Mouse (Mus musculus): ENCODE results near the gene Mical1.

DNA sequence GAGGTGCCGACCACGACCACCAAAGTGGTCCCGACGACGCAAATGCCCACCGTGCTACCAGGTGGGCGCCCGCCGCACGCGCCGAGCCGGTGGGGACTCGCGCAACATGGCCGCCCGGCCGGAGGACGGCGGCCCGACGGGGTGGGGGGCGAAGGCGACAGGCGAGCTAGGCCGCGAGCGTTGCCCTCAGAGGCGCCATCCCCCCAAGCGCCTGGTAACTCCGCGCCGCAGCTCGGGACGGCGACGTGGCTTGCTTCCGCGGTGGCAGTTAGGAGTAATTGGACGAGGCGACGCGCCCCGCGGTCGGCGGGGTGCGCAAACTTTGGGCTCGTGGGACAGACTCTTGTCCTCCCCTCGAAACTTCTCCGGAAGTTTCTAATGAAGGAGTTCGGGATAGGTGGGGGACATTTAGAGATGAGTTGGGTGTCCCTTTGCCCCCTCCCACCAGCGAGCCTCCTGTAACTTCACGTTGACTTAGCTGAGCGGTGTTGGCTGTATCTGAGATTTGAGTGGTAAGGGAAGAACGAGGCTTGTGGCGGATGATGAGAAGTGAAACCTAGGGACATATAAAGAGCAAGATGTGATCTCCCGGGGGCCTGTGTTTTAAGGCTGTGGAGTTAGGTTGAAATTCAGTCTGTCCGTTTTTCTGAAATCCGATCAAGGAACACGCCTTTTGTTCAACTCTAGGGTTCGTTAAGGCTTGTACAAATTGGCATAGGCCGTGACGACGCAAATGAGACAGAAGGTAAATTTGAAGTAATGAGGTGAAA, 43.7 kb downstream of the Mical1 start:
- TF ChIP-seq POLR2A (IDR thresholded peaks at IDR 0.05; ENCODE audit: insufficient read depth, low read depth, low read length) (no peak), EP300 (IDR thresholded peaks at IDR 0.05; ENCODE audit: insufficient read depth, low read depth, low read length) (no peak)
